Mouse (Mus musculus) ovary, postnatal 10 days (tissue): Measurements from ENCODE around the gene Slc6a6.

Experiments used
- DNase-seq: peaks from one replicate; pipeline ENCODE4 v3.0.0; 2022; ENCODE audit warnings: low spot score

Slc6a6 gene

DNA sequence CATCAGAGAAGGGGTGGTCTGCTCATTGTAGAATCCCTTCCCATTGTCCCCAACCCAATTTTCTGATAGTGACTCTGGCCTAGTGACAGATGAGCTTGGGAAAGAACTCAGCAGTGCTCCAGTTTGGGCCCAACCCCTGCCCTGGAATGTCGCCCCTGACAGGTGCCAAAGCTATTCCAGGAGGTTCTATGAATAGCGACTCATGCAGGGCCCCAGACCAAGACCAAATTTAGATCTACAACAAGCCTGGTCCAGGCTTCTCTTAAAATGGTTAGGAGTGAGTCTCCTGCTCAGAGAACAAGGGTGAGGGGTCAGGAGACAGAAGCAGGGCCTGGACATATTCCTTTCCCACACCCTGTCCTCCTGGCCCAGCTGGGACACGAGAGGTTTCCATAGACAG, 101.2 kb downstream of the Slc6a6 start:
- no peak for DNase-seq

DNA sequence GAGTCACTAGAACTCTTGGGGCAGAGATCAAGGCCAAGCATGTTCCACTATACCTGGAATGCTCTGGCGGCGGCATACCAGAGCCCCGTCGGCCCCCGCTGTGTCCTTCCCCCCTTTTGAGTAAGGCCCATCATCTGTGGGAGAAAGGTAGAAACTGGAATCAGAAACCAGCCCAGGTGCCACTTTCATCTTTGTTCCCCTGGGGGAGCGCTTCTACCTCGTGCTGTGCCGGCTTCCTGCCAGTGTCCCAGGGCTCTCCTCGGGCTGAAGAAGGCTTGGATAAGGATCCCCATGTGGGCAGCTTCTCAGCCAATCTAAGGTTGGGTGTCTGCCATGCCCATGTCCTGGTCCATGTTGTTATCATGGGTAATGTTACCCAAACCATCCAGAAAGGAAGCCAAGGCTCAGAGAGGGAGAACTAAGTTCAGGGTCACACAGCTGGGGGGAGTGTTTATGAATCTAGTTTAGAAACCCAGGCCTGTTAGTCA, 104.5 kb downstream of the Slc6a6 start:
- DNase-seq: no peak

DNA sequence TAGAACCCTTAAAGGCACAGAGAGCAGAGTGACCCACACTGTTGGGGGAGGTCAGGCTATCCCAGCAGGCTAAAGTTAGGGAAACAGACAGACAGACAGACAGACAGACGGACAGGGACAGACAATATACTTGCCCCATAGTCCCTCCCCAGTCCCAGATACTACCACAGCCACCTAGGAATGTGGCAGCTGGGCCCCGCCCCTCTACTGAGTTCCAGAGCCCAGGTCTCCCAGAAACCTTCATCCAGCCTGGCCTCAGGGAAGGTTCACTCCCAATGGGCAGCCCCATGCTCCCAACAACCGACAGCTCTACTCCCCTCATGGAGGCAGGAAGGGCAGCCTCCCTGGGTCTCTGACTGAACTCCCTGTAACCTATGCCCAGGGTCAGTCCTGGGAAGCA, 111.8 kb downstream of the Slc6a6 start:
- no peak for DNase-seq

DNA sequence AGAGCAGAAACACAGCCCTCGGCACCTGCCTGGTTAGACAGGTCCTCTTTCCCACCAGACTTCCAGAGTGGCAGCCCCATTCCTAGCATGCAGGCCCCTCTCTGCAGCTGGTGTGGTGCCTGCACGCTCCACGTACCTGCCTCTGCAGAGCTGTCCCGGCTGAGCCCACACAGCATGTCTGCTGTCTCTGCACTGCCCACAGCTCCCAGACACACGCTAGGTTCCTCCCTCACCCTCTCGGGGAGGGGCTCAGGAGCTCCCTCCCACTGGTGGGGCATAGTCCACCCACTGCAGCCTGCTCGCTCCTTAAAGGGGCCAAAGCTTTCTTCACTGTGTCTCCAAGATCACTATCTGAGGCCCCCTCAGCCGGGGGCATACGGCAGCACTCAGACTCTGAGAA, 112.2 kb downstream of the Slc6a6 start:
- DNase-seq: no peak

DNA sequence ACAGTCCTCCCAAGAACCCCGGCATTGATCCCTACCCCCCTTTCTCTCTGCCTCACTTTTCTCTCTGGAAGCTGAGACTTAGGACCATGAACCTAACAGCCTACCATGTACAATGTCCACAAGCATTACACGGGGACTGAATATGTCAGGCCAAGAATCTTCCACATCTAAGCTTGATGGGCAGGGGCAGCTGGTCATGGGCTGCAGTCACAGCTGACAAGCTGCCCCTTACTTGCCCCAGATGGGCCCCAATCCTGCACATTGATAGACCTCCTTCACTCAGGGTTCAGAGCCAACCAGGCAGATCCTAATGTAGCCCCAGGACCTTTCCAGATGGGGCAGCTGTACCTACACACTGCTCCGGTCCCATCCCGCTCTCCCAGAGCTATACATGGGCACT, 112.9 kb downstream of the Slc6a6 start:
- no peak for DNase-seq

DNA sequence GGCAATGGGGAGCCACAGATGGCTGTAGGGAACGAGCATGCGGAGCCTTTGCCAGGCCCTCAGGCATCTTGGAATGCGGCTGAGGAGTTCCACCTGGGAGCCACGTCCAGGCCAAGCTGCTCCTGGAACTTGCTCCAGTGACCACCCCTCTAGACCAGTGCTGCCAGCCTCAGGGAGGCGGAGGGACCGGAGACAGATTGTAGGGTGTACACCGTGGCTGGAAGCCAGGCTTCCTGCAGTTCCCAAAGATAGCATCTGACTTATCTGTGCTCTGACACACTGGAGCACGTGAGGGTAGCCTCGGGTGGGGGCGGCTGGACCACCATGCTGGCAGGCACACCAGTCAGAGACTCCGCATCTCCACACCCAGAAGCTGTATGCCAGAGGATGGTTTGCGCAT, 114.6 kb downstream of the Slc6a6 start:
- no peak for DNase-seq

DNA sequence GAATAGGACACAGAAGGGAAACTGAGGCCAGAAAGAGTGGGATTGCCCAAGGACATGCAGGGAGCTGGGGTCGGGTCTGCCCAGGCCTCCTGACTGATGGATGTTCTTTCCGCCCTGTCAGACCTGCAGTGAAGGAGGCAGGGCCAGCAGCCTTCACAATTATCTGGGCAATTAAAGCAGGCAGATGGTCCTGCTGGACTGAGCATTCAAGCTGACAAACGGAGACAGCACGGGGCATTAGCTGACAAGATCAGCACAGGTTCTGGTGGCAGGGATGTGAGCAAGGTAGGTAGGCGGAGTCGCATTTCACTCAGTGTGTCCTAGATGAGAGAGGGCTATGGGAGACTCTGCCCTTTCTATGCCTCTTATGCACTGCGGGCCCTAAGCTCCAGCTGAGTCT, 120.3 kb downstream of the Slc6a6 start:
- DNase-seq: no peak

DNA sequence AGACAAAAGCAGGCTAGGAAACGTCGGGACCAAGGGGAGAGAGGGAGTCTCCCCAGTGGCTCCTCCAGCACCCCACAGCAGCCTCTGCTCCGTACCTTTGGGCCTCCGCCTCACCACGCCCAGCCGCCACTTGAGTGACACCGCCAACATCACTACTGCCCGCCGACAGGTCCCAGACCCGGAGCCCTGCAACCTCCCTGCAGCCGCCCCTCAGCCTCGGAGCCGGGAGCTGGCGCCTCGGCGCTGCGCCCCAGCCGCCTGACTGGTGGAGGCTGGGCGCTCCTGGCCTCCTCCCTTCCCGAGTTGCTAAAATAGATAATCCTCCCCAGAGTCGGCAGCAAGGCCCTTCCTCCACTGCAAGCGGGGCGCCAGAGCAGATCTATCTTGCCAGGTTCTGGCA, 123.3 kb downstream of the Slc6a6 start:
- no peak for DNase-seq

DNA sequence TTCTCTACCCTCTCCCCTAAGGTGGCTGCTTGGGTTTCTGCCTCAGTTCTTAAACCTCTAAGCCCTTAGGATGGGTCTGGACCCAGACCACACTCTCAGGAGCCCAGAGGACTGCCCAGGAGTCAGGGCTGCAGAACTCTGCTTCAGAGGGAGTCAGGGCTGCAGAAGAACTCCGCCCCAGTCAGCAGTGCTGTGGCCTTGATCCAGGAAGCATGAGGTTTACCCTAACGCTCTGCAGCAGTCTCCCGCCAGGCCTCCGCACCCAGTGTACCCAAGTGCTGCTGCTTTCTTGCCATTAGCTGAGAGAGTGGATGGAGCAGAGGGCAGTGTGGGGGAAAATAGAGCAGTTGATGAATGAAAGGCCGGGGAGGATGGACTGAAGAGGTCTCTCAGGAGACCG, 124.2 kb downstream of the Slc6a6 start:
- no peak for DNase-seq
